Mouse (Mus musculus) embryonic stem cell, embryonic (primary cell): ENCODE measurements around the gene Iqcd.

Experiments used
- CTCF ChIA-PET, 4 experiments: fragments of 300-600 bp in 2 of 4; fragments of 350-600 bp in 2 of 4; sonication (Branson Sonifier 250); formaldehyde crosslinking; loops; one replicate each; lab custom pipeline; 2022; ENCODE audit warnings: inconsistent platforms in 2 of 4; lab: Charles Lee
- POLR2A ChIA-PET, 4 experiments: fragments of 300-600 bp in 2 of 4; fragments of 350-600 bp in 2 of 4; sonication (Branson Sonifier 250); formaldehyde crosslinking; loops; one replicate each; lab custom pipeline; 2022; ENCODE audit warnings: antibody characterized with exemption in 4 of 4, inconsistent platforms in 1 of 4; lab: Charles Lee

The Iqcd gene

DNA sequence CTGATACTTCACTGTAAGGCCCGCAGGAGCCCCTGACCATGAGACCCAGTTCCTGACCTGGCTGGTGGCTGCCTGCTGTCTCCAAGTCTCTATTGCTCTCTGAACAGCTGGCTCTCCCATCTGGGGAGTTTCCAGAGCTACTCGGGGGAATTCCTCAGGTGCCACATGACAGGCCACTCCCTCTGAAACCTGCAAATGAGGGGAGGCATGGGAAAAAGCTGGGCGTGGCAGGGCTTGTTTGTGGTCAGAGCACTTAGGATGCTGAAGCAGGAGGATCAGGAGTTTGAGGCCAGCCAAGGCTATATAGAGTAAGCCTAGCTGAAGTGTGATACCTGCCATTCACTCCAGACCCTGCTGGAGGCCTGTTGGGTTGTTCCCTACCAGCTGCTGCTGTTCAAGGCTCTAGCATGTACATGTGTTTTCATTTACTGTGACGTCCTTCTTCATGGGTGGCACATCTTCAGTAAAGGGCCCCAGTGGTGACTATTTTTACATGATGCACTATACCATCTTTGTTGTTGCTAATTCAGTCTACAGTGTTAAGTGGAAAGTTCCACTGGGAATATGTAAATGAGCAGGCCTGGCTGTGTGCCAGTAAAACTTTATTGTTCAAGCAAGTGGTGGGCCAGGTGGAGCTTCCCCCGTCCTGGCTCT lies 33.5 kb downstream of the Iqcd start:
- CTCF ChIA-PET: interaction anchor here (0.5 to 8.6 kb wide), 24 partner anchors 9 to 194 kb away, joined by 3 to 214 read pairs (median 8); partner anchors contain the start of genes Rasal1 (in 3 of the 4) and Cfap73 (in 2 of the 4)
- POLR2A ChIA-PET: interaction anchor here in 3 of 4 experiments (0.7 to 4.8 kb wide), 18 partner anchors 9 to 321 kb away, joined by 3 to 32 read pairs (median 4); partner anchors contain the start of gene Rasal1 (in 1 of the 3)

DNA sequence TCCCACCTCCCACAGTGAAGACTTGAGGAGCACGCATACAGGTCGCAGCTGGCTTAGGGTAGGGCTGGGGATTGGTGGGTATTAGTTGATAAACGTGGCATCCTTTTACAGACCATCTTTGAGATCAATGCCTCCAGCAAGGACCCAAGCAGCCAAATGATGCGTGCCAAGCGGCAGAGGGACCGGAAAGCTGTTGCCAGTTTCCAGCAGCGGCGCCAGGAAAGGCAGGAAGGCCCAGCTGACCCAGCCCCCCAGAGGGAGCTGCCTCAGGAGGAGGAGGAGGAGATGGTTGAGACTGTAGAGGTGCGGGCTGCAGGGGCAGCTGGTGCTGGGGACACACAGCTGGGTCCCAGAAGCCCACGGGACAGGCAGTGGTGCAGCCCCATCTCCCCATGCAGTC lies 35.6 kb downstream of the Iqcd start:
- POLR2A ChIA-PET: interaction anchor here in 1 of 4 experiments (0.8 to 1.2 kb wide), 5 partner anchors 9 to 111 kb away, joined by 3 to 6 read pairs (median 3); no protein-coding TSS in a partner anchor
- CTCF ChIA-PET: interaction anchor here in 2 of 4 experiments (1.0 to 2.3 kb wide), 3 partner anchors 9 to 25 kb away, joined by 3 to 12 read pairs (median 3); no protein-coding TSS in a partner anchor

- POLR2A ChIA-PET: interaction anchor here (0.6 to 2.7 kb wide), 39 partner anchors 7 to 366 kb away, joined by 3 to 16 read pairs (median 3); partner anchors contain the start of genes Tpcn1 (in 2 of the 4), Iqcd (in 1 of the 4), Oas1c (in 1 of the 4) and Plbd2 (in 1 of the 4)
- CTCF ChIA-PET: interaction anchor here (0.5 to 9.3 kb wide), 39 partner anchors 7 to 1817 kb away, joined by 3 to 55 read pairs (median 4); partner anchors contain the start of gene Rasal1 (in 2 of the 4)
Measured at GRCm38 (mm10) chr5:120626399-120626798, 37.6 kb downstream of the Iqcd start.

GRCm38 (mm10) chr5:120627515-120628300 lies 38.9 kb downstream of the Iqcd start:
- ChIA-PET CTCF (interaction anchor here in 3 of 4 experiments (0.7 to 9.3 kb wide), 8 partner anchors 9 to 135 kb away, joined by 3 to 55 read pairs (median 6); partner anchors contain the start of gene Rasal1 (in 2 of the 3)), POLR2A (interaction anchor here in 3 of 4 experiments (0.5 to 2.7 kb wide), 16 partner anchors 9 to 154 kb away, joined by 3 to 16 read pairs (median 4); partner anchors contain the start of genes Rasal1 (in 1 of the 3) and Tpcn1 (in 1 of the 3))

GRCm38 (mm10) chr5:120628624-120629023 lies 39.8 kb downstream of the Iqcd start:
- POLR2A ChIA-PET: interaction anchor here in 1 of 4 experiments (1.3 to 2.7 kb wide), 2 partner anchors 12 to 15 kb away, joined by 3 to 16 read pairs; no protein-coding TSS in a partner anchor
- CTCF ChIA-PET: interaction anchor here in 2 of 4 experiments (0.7 to 9.3 kb wide), 4 partner anchors 8 to 86 kb away, joined by 3 to 93 read pairs (median 31); no protein-coding TSS in a partner anchor

- CTCF ChIA-PET: interaction anchor here (0.6 to 9.3 kb wide), 19 partner anchors 9 to 191 kb away, joined by 3 to 93 read pairs (median 4); partner anchors contain the start of gene Rasal1 (in 1 of the 4)
- POLR2A ChIA-PET: interaction anchor here in 2 of 4 experiments (0.9 to 3.0 kb wide), 17 partner anchors 10 to 137 kb away, joined by 3 to 24 read pairs (median 4); no protein-coding TSS in a partner anchor
Measured at GRCm38 (mm10) chr5:120631128-120631527, 42.3 kb downstream of the Iqcd start.

DNA sequence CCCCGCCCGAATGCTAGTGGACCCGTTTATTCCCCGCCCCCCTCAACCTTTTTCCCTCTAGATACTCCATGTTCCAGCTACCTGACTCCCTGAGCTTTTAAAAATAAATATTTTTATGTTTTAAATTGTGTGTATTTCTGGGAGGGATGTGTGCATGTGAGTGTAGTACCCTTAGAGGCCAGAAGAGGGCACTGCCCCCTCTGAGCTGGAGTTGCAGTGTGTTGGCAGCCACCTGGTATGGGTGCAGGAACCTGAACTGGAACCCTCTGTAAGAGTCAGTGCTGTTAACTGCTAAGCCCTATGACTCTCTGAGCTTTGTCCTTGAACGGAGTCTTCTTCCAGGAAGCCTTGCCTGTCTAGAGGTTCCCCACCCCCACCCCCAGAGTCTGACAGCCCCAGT lies 43.1 kb downstream of the Iqcd start:
- ChIA-PET CTCF (interaction anchor here (0.6 to 9.3 kb wide), 32 partner anchors 10 to 1072 kb away, joined by 3 to 93 read pairs (median 4); partner anchors contain the start of gene Rasal1 (in 1 of the 4)), POLR2A (interaction anchor here in 2 of 4 experiments (0.7 to 3.0 kb wide), 22 partner anchors 10 to 136 kb away, joined by 3 to 24 read pairs (median 4); no protein-coding TSS in a partner anchor)

DNA sequence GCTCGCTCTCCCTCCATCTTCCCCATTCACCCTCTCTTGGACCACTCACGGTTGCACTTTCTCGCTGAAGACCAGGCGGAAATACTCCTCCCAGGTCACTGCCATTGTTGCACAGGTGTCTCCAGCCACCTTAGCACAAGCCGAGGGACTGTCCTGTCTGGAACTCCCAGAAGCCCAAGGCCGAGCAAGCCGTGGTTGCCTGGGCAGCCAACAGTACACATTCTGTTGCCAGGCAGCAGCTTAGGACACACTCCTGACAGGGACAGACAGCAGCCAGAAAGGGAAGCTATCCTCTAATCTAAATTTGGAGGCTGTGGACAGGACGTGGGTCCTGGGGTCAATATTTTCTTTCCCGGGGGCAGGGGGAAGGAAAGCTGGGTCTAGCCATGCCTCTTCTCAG lies 45.3 kb downstream of the Iqcd start, which contains the start of gene Cfap73:
Gene Cfap73, minus strand, starts transcription at position 105 of the 400 bp plus-strand sequence.
- POLR2A ChIA-PET: interaction anchor here in 3 of 4 experiments (0.7 to 2.5 kb wide), 6 partner anchors 8 to 37 kb away, joined by 3 to 10 read pairs (median 4); partner anchors contain the start of genes Ddx54 (in 1 of the 3) and Rita1 (in 1 of the 3)

GRCm38 (mm10) chr5:120634860-120635259 lies 46.0 kb downstream of the Iqcd start:
- CTCF ChIA-PET: interaction anchor here (0.5 to 9.3 kb wide), 11 partner anchors 9 to 160 kb away, joined by 3 to 93 read pairs (median 5); partner anchors contain the start of gene Oas1e (in 1 of the 4)
- POLR2A ChIA-PET: interaction anchor here in 3 of 4 experiments (0.6 to 2.5 kb wide), 5 partner anchors 9 to 98 kb away, joined by 3 to 10 read pairs (median 3); partner anchors contain the start of genes Ddx54 (in 1 of the 3) and Rita1 (in 1 of the 3)

More for the DNA sequence above, 45.3 kb downstream of the Iqcd start, which contains the start of gene Cfap73:
- CTCF ChIA-PET: interaction anchor here in 3 of 4 experiments (0.5 to 9.3 kb wide), 11 partner anchors 9 to 161 kb away, joined by 3 to 93 read pairs (median 5); partner anchors contain the start of genes Oas1e (in 1 of the 3) and Tpcn1 (in 1 of the 3)

DNA sequence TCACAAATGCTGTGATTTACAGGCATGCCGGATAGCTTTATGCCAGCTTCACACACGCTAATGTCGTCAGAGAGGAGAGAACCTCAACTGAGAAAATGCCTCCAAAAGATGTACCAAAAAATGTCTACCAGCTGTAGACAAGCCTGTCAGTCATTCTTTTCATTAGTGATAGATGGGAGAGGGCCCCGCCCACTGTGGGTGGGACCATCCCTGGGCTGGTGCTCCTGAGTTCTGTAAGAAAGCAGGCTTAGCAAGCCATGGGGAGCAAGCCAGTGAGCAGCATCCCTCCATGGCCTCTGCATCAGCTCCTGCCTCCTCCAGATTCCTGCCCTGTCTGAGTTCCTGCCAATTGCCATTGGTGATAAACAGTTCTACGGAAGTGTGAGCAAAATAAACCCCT lies 46.8 kb downstream of the Iqcd start:
- POLR2A ChIA-PET: interaction anchor here in 2 of 4 experiments (0.8 to 2.5 kb wide), 5 partner anchors 10 to 125 kb away, joined by 3 to 10 read pairs (median 3); no protein-coding TSS in a partner anchor
- CTCF ChIA-PET: interaction anchor here (0.6 to 9.3 kb wide), 10 partner anchors 12 to 222 kb away, joined by 3 to 93 read pairs (median 4); partner anchors contain the start of gene Rasal1 (in 1 of the 4)

DNA sequence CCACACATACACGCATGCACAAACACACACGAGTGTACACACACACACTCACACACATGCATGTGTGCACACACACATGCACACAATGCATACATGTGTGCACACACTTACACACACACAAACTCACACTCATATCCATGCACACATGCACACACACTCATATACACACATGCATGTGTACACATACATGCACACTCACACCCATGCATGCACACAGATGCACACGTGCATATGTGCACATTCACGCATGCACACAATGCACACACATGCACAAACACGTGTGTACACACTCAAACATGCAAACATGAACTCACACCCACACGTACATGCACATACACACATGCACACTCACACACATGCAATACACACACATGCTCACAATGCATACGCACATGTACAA lies 51.3 kb downstream of the Iqcd start:
- ChIA-PET CTCF (interaction anchor here in 2 of 4 experiments (0.7 to 1.2 kb wide), 2 partner anchors 13 to 21 kb away, joined by 3 read pairs; no protein-coding TSS in a partner anchor), POLR2A (interaction anchor here in 2 of 4 experiments (0.6 to 1.6 kb wide), 4 partner anchors 20 to 104 kb away, joined by 3 to 5 read pairs (median 4); no protein-coding TSS in a partner anchor)

- ChIA-PET POLR2A (interaction anchor here in 1 of 4 experiments (1.0 kb wide), 1 partner anchor 21 kb away, joined by 3 read pairs; no protein-coding TSS in a partner anchor), CTCF (interaction anchor here in 2 of 4 experiments (0.6 to 1.6 kb wide), 5 partner anchors 9 to 376 kb away, joined by 3 to 7 read pairs (median 4); partner anchors contain the start of genes Cfap73 (in 1 of the 2) and Plbd2 (in 1 of the 2))
Measured at GRCm38 (mm10) chr5:120643365-120644085, 54.7 kb downstream of the Iqcd start.

DNA sequence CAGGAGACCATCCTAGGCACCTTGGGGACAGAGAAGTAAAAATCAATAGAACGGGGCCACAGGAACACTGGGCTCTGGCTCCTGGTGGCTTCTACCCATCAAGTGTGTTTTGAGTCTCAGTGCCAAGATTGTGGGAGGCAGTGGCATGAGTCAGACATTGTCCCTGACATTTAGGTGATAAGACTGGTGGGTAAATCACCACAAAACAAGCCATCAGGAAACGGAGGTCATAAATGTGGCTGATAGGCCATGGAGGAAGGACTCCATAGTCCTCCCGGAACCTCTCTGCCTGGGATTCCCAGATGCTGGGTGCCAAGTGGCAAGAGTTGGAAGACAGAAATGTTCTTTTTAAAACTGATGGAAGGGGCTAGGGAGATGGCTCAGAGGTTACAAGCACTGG lies 55.4 kb downstream of the Iqcd start:
- ChIA-PET POLR2A (no interaction called here), CTCF (interaction anchor here in 1 of 4 experiments (1.2 kb wide), 1 partner anchor 10 kb away, joined by 3 read pairs; the partner anchor contains the start of gene Cfap73)

DNA sequence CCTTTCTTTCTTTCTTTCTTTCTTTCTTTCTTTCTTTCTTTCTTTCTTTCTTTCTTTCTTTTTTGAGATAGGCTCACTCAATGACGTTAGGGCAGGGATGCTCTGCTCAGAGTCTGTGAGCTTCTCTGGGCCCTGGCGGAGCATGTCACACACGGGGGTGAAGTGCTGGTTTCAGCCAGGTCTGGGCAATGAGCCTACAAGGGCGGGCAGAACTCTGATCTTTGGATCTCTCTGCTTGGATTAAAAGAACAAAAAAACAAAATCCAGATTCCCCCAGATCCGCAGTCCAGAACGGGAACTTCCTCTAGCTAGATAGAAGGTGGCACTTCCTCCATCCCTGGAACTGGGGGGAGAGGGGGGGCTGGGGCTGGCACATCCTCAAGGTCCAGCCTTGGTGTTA lies 57.0 kb downstream of the Iqcd start:
- ChIA-PET CTCF (interaction anchor here in 3 of 4 experiments (0.5 to 1.6 kb wide), 8 partner anchors 12 to 1487 kb away, joined by 3 to 5 read pairs (median 3); no protein-coding TSS in a partner anchor), POLR2A (interaction anchor here in 2 of 4 experiments (0.7 to 1.2 kb wide), 2 partner anchors 15 to 19 kb away, joined by 3 read pairs; no protein-coding TSS in a partner anchor)

- POLR2A ChIA-PET: interaction anchor here in 2 of 4 experiments (1.2 to 5.8 kb wide), 3 partner anchors 21 to 27 kb away, joined by 3 to 32 read pairs (median 3); no protein-coding TSS in a partner anchor
Measured at GRCm38 (mm10) chr5:120647361-120647760, 58.5 kb downstream of the Iqcd start.

More at GRCm38 (mm10) chr5:120647361-120647760, 58.5 kb downstream of the Iqcd start:
- CTCF ChIA-PET: interaction anchor here (0.6 to 6.4 kb wide), 27 partner anchors 11 to 182 kb away, joined by 3 to 100 read pairs (median 4); partner anchors contain the start of genes Cfap73 (in 1 of the 4), Ddx54 (in 1 of the 4), Oas2 (in 1 of the 4) and Rita1 (in 1 of the 4)
